Mouse (Mus musculus) ES-E14 (cell line): ENCODE results near the gene Lhfpl2.

Experiments
- CHD2 ChIP-seq: IDR thresholded peaks from 2 replicates; pipeline ENCODE4 v1.6.1; 2014; ENCODE audit warnings: mild to moderate bottlenecking, low read depth, low read length, inconsistent platforms
- MAFK ChIP-seq: IDR thresholded peaks from 2 replicates; pipeline ENCODE4 v1.6.1; 2014; ENCODE audit warnings: mild to moderate bottlenecking, low read depth, low read length, inconsistent platforms; ENCODE audit not compliant: insufficient read depth
- ZC3H11A ChIP-seq: IDR thresholded peaks from 2 replicates; pipeline ENCODE4 v1.6.1; 2012; ENCODE audit warnings: low read depth, mild to moderate bottlenecking, inconsistent platforms, low read length, borderline replicate concordance

GRCm38 (mm10) chr13:94098369-94099084 lies 40.9 kb downstream of the Lhfpl2 start:
- TF ChIP-seq ZC3H11A = no peak
- no peak for TF ChIP-seq CHD2
- no peak for TF ChIP-seq MAFK
